Mouse (Mus musculus): ENCODE data around the gene Tent2. TPM values are rescaled to one million over a fixed set of nuclear protein-coding genes. Genes with fewer than 3 reads are reported as not detected.

The Tent2 gene
- polyA plus RNA-seq, 1 experiment from 2014 or later: 40.3 TPM

DNA sequence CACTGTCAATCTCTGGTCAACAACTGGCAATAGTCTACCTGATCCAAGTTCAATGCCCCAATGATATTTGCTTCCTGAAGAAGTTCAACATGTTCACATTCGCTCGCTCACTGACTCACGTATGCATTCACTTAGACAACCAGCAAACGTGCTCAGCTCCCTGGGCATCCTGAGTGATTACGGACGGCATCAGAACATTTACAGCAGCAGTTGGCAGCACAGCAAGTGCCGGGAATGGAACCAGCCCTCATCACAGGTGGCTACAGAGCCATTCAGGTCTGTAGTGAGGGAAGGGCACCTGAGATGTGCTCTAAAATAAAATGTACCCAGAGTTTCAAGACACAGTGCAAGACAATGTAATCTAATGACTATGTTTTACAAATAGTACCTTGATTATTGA is 55.1 kb downstream of the Tent2 start:
- Histone ChIP-seq H3K4me2 (replicated peaks; ENCODE audit: low read depth) (no peak overlapping the region), H3K4me1 (replicated peaks; ENCODE audit: control insufficient read depth, insufficient read depth, low read length) (no peaks in the 10 kb centered on the region), H3K27me3 (replicated peaks; ENCODE audit: control insufficient read depth, insufficient read depth, low read length) (no peaks in the 10 kb centered on the region), H3K9me3 (ENCODE audit: control insufficient read depth) (no peaks in the 10 kb centered on the region), H3K9ac (ENCODE audit: low read depth, low read length) (no peak overlapping the region), H3K4me3 (ENCODE audit: low read depth, low read length) (no peak overlapping the region), H3K27ac (ENCODE audit: low read depth, low read length) (no peak overlapping the region), H3K36me3 (ENCODE audit: control insufficient read depth, insufficient read depth) (no peaks in the 10 kb centered on the region)
- ATAC-seq: no peak
- TF ChIP-seq CTCF (IDR thresholded peaks at IDR 0.05; ENCODE audit: low read depth): no peak
- WGBS: 93% methylated on average over 7 of the region's 7 CpGs

DNA sequence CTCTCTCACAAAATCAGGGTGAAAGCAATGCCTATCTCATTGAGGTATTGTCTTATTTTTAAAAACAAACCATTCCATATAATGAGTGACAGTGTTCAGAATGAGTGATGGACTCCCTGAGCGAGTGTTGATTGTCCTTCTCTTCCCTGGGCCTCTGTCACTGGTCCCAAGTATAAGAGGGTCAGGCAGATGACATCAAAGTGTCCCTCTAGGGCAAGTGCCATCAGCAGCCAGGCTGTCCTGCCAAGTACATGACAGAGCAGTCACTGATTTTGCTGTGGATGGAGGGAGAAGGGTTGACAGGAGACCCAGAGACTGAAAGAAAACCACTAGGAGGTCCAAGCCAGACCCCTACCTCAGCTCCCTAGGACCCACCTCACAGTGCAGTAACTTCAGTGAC is 55.9 kb downstream of the Tent2 start:
- no peak overlapping the region for H3K4me2 ChIP-seq (replicated peaks; ENCODE audit: low read depth)
- no peaks in the 10 kb centered on the region for H3K27me3 ChIP-seq (replicated peaks; ENCODE audit: control insufficient read depth, insufficient read depth, low read length)
- no peak overlapping the region for H3K9ac ChIP-seq (ENCODE audit: low read depth, low read length)
- no peaks in the 10 kb centered on the region for H3K4me1 ChIP-seq (replicated peaks; ENCODE audit: control insufficient read depth, insufficient read depth, low read length)
- H3K9me3 ChIP-seq (ENCODE audit: control insufficient read depth): no peaks in the 10 kb centered on the region
- no peak for TF ChIP-seq CTCF (IDR thresholded peaks at IDR 0.05; ENCODE audit: low read depth)
- no peak overlapping the region for H3K4me3 ChIP-seq (ENCODE audit: low read depth, low read length)
- H3K36me3 ChIP-seq (ENCODE audit: control insufficient read depth, insufficient read depth): no peaks in the 10 kb centered on the region
- H3K27ac ChIP-seq (ENCODE audit: low read depth, low read length): no peak overlapping the region
- WGBS: 94% methylated on average over 1 of the region's 1 CpGs
- ATAC-seq: no peak

DNA sequence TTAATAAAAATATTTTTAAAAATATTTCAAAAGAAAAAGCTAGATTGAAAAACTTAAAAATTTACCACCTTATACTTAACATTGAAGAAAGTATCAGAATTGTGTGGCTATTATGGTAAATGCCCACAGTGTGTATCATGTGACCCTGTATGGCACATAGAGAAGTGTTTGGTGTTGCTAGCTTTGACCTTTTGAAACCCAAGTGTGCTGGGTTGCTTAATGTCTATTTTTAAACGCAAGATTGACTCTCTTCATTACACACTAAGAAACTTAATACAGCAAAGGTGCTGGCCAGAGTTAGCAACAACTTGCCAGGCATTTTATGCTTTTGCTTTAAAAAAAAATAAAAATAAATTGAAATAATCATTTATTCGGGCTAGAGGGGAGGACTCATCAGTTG is 56.7 kb downstream of the Tent2 start:
- no peak for TF ChIP-seq CTCF (IDR thresholded peaks at IDR 0.05; ENCODE audit: low read depth)
- Histone ChIP-seq H3K9ac (ENCODE audit: low read depth, low read length) (no peak overlapping the region), H3K4me1 (replicated peaks; ENCODE audit: control insufficient read depth, insufficient read depth, low read length) (no peaks in the 10 kb centered on the region), H3K27me3 (replicated peaks; ENCODE audit: control insufficient read depth, insufficient read depth, low read length) (no peaks in the 10 kb centered on the region), H3K4me2 (replicated peaks; ENCODE audit: low read depth) (no peak overlapping the region), H3K36me3 (ENCODE audit: control insufficient read depth, insufficient read depth) (no peaks in the 10 kb centered on the region), H3K9me3 (ENCODE audit: control insufficient read depth) (no peaks in the 10 kb centered on the region), H3K4me3 (ENCODE audit: low read depth, low read length) (no peak overlapping the region), H3K27ac (ENCODE audit: low read depth, low read length) (no peak overlapping the region)
- WGBS: 77% methylated on average over 2 of the region's 2 CpGs
- no peak for ATAC-seq

DNA sequence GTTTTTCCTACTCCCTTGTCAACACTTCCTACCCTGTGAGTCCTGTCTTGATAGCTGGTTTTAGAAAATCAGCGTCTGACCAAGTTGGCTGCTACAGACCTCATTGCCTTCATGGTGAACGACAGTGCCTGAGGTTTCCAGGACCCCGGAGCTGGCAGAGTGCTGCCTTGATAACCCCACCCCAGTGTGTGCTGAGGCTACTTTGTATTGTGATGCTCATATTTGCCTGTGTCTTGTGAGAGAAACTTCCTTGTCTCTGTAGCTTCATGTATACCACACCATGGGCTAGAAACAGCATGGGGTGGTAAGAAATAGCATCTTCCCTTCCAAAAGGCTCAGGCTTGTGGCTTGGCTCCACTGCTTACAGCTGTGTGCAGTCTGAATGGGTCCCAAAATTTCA is 61.5 kb downstream of the Tent2 start:
- no peaks in the 10 kb centered on the region for H3K36me3 ChIP-seq (ENCODE audit: control insufficient read depth, insufficient read depth)
- no peak overlapping the region for H3K4me3 ChIP-seq (ENCODE audit: low read depth, low read length)
- ATAC-seq: no peak
- H3K9ac ChIP-seq (ENCODE audit: low read depth, low read length): no peak overlapping the region
- no peak overlapping the region for H3K27ac ChIP-seq (ENCODE audit: low read depth, low read length)
- no peaks in the 10 kb centered on the region for H3K4me1 ChIP-seq (replicated peaks; ENCODE audit: control insufficient read depth, insufficient read depth, low read length)
- 91% methylated on average over 3 of the region's 3 CpGs for WGBS
- H3K4me2 ChIP-seq (replicated peaks; ENCODE audit: low read depth): no peak overlapping the region
- no peaks in the 10 kb centered on the region for H3K9me3 ChIP-seq (ENCODE audit: control insufficient read depth)
- H3K27me3 ChIP-seq (replicated peaks; ENCODE audit: control insufficient read depth, insufficient read depth, low read length): no peaks in the 10 kb centered on the region
- TF ChIP-seq CTCF (IDR thresholded peaks at IDR 0.05; ENCODE audit: low read depth): no peak

DNA sequence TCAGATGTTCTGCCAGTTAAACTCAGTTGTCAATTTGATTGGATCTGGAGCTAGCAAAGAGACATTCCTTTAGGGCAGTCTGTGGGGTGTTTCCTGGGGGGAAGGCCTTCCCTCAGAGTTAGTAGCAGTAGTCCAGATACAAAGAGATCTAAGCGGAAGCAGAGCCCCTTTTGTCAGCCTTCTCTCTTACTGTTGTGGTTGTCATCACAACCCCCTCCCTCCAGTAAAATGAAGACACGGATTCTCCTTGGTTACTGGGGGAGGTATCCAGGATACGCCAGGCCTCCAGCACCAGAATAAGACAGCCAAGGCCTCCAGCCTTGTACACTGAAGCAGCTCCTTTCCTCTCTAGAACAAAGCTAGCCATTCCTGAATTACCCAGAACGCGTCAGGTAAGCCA is 63.2 kb downstream of the Tent2 start:
- no peaks in the 10 kb centered on the region for H3K9me3 ChIP-seq (ENCODE audit: control insufficient read depth)
- H3K36me3 ChIP-seq (ENCODE audit: control insufficient read depth, insufficient read depth): no peaks in the 10 kb centered on the region
- TF ChIP-seq CTCF (IDR thresholded peaks at IDR 0.05; ENCODE audit: low read depth): no peak
- no peak overlapping the region for H3K9ac ChIP-seq (ENCODE audit: low read depth, low read length)
- H3K27me3 ChIP-seq (replicated peaks; ENCODE audit: control insufficient read depth, insufficient read depth, low read length): no peaks in the 10 kb centered on the region
- WGBS: 83% methylated on average over 5 of the region's 5 CpGs
- no peak for ATAC-seq
- H3K4me3 ChIP-seq (ENCODE audit: low read depth, low read length): no peak overlapping the region
- H3K27ac ChIP-seq (ENCODE audit: low read depth, low read length): no peak overlapping the region
- H3K4me1 ChIP-seq (replicated peaks; ENCODE audit: control insufficient read depth, insufficient read depth, low read length): no peaks in the 10 kb centered on the region
- no peak overlapping the region for H3K4me2 ChIP-seq (replicated peaks; ENCODE audit: low read depth)

DNA sequence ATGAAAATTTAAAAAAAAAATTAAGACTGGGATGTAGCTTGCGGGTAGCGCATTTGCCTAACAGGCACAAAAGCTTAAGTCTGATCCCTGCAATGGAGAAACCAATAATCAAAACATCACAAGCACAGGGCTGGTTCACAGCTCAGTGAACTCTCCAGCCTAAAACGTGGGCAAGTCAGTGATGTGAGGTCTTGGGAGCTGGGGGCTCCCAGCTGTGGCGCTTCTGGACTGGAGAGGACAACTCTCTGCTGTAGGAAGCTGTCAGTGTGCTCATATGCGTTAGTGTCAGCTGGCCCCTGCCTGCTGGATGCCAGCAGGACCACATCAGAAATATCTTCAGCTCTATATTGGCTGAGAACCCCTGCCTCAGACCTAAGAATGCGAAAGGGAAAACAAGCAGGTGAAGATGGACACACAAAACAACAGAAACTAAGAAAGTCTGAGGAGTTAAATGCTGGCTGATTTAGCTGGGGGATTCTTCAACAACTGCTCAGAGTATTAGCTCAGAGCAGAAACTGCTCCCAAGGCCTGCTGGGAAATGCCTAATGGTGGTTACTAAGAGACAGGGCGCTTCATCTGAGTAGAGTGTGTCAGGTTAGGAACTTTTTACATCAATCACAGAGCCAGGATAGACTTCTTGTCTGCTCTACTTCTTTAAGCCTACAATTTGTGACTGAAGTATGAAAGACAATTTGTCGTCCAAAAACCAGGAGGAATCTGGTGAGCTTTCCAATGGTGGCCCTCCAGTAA is 63.9 kb downstream of the Tent2 start:
- no peak overlapping the region for H3K9ac ChIP-seq (ENCODE audit: low read depth, low read length)
- H3K27me3 ChIP-seq (replicated peaks; ENCODE audit: control insufficient read depth, insufficient read depth, low read length): no peaks in the 10 kb centered on the region
- no peaks in the 10 kb centered on the region for H3K4me1 ChIP-seq (replicated peaks; ENCODE audit: control insufficient read depth, insufficient read depth, low read length)
- no peak for ATAC-seq
- no peak overlapping the region for H3K4me3 ChIP-seq (ENCODE audit: low read depth, low read length)
- no peak overlapping the region for H3K27ac ChIP-seq (ENCODE audit: low read depth, low read length)
- no peaks in the 10 kb centered on the region for H3K9me3 ChIP-seq (ENCODE audit: control insufficient read depth)
- no peaks in the 10 kb centered on the region for H3K36me3 ChIP-seq (ENCODE audit: control insufficient read depth, insufficient read depth)
- TF ChIP-seq CTCF (IDR thresholded peaks at IDR 0.05; ENCODE audit: low read depth): no peak
- 76% methylated on average over 8 of the region's 8 CpGs for WGBS
- H3K4me2 ChIP-seq (replicated peaks; ENCODE audit: low read depth): no peak overlapping the region
